Mouse (Mus musculus) C2C12 (cell line): ENCODE results near the gene Actg2.

Source experiments
- CEBPB ChIP-seq: IDR thresholded peaks from one replicate; pipeline ENCODE4 v1.6.1; 2011; ENCODE audit warnings: low read depth, mild to moderate bottlenecking, control low read depth, moderate library complexity
- CTCF ChIP-seq: IDR thresholded peaks from one replicate; pipeline ENCODE4 v1.5.1; 2011; ENCODE audit not compliant: control insufficient read depth, insufficient read depth, insufficient read length
- MAX ChIP-seq: IDR thresholded peaks from one replicate; pipeline ENCODE4 v1.6.1; 2011; ENCODE audit warnings: mild to moderate bottlenecking, control low read depth
- USF1 ChIP-seq: IDR thresholded peaks from one replicate; pipeline ENCODE4 v1.6.1; 2011; ENCODE audit warnings: low read depth, mild to moderate bottlenecking, control low read depth, moderate library complexity

GRCm38 (mm10) chr6:83490622-83491021, 45.4 kb downstream of the Actg2 start:
- TF ChIP-seq USF1 (no peak), CEBPB (no peak), MAX (no peak), CTCF (no peak)
